Mouse (Mus musculus): Measurements from ENCODE around the gene Vopp1.
A peak's percentile ranks its signal among the peaks of the same experiment; 100 is the strongest.
"Not testable (repeated sequence)": the region's sequence is repeated elsewhere in the genome, so short reads cannot be mapped to it uniquely, and the experiment has no call there.

Vopp1 gene

GRCm38 (mm10) chr6:57824422-57825258 lies at the start of gene Vopp1:
Gene Vopp1 (minus strand): TSS chr6:57825159.
- peak; percentile 72 for DNase-seq

- peak; percentile 23 for DNase-seq
These were observed 34.4 kb upstream of the Vopp1 start for GRCm38 (mm10) chr6:57859043-57860042.

GRCm38 (mm10) chr6:57851177-57851576 lies 26.2 kb upstream of the Vopp1 start:
- not testable (repeated sequence) for DNase-seq

GRCm38 (mm10) chr6:57850286-57850685 lies 25.3 kb upstream of the Vopp1 start, which contains the start of gene Vmn1r21:
Gene Vmn1r21 (minus strand): TSS chr6:57850343.
- DNase-seq = no peak

- DNase-seq = no peak
These were observed 14.9 kb upstream of the Vopp1 start for GRCm38 (mm10) chr6:57839693-57840408.

GRCm38 (mm10) chr6:57825259-57825715 lies 328 bp upstream of the Vopp1 start:
- DNase-seq = no peak

GRCm38 (mm10) chr6:57823461-57823860 lies 1.5 kb downstream of the Vopp1 start:
- no peak for DNase-seq

- DNase-seq = no peak
These were observed 2.1 kb downstream of the Vopp1 start for GRCm38 (mm10) chr6:57822648-57823410.

GRCm38 (mm10) chr6:57814436-57814940 lies 10.5 kb downstream of the Vopp1 start:
- no peak for DNase-seq

- DNase-seq = no peak
These were observed 12.9 kb downstream of the Vopp1 start for GRCm38 (mm10) chr6:57811748-57812730.

- DNase-seq = no peak
These were observed 19.5 kb downstream of the Vopp1 start for GRCm38 (mm10) chr6:57805218-57806069.

GRCm38 (mm10) chr6:57803130-57803529 lies 21.8 kb downstream of the Vopp1 start:
- no peak for DNase-seq

- no peak for DNase-seq
These were observed 26.0 kb downstream of the Vopp1 start for GRCm38 (mm10) chr6:57798986-57799385.

GRCm38 (mm10) chr6:57796853-57797423 lies 28.0 kb downstream of the Vopp1 start:
- no peak for DNase-seq

GRCm38 (mm10) chr6:57795835-57796234 lies 29.1 kb downstream of the Vopp1 start:
- peak; percentile 5 for DNase-seq

- not testable (repeated sequence) for DNase-seq
These were observed 32.1 kb downstream of the Vopp1 start for GRCm38 (mm10) chr6:57792821-57793220.

- DNase-seq = no peak
These were observed 34.4 kb downstream of the Vopp1 start for GRCm38 (mm10) chr6:57790542-57790941.

GRCm38 (mm10) chr6:57787376-57787775 lies 37.6 kb downstream of the Vopp1 start:
- no peak for DNase-seq

- no peak for DNase-seq
These were observed 40.7 kb downstream of the Vopp1 start for GRCm38 (mm10) chr6:57784251-57784650.
